Mouse (Mus musculus): ENCODE data around the gene 3110009E18Rik. TPM values are rescaled to one million over a fixed set of nuclear protein-coding genes. Genes with fewer than 3 reads are reported as not detected.

3110009E18Rik gene
- total RNA-seq, 4 experiments from 2014 or later = 2.7 to 7.8 (median 5.1) TPM

DNA sequence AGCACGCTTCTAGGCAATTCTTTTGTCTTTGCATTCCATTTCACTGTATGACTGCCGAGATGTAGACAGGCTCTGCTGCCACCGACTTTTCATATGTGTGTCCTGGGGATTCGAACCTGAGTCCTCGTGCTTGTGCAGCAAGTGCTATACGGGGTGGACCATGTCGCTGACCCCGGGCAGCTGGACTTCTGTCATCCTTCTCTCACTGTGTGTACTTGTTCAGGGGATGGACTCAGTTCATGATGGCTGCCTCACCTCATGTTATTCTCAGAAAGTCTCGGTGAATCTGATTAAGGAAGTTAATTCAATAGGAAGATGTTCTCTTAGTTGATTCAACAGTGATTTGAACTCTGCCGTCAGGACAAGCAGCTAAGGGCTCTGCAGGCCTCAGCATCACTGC lies 72.6 kb downstream of the 3110009E18Rik start:
- no peak for DNase-seq (ENCODE audit: low spot score)

DNA sequence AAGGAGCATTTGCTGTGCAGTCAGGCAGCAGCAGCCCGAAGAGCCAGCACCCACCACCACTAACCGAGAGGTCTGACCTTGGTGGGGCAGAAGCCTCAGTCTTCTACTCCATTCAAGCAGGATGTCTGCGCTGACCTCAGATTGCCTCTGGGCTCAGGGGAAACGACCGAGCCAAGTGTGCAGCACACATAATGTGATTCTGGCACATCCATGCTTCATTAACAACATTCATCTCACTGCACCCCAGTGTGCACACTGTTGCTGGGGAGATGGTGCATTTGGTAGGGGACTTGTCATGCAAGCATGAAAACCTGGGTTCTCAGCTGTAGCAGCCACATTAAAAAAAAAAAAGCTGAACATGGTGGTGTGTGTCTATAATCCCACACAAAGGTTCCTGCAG lies 75.0 kb downstream of the 3110009E18Rik start:
- DNase-seq (ENCODE audit: low spot score) = no peak

DNA sequence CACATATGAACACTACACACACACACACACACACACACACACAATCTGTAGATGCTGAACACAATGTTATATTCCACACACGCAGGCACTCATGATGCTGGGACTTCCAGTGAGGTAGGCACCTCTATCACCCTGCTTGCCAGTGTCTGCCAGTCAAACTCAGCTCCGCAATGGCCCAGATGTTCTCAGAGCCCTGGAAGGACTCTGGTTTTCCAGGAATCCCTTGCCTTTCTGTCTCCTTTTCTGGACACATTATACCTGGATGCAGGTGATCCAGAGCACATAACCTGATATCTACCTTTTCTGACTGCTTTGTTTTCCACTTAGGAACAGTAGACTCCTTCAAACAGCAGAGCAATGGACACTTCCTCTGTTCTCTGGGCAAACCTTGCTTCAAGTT lies 75.7 kb downstream of the 3110009E18Rik start:
- DNase-seq (ENCODE audit: low spot score) = no peak

DNA sequence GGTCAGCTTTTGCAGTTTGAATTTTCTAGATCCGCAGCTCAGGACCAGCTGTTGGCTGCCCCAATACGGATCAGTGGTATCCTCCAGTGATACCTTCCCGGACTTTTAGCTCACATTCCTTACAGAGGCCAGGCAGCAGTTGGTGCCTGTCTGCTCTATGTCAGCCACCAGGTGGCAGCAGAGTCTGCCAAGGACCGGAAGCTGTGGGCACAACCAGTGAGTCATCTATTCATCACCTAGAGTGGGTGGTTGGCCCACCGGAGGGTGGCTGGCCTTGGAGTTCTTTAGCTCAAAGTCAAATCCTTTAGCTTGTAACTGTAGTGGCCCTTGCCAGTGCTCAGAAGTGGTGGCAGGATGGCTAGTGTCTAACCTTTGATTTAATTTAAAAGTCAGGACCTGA lies 76.2 kb downstream of the 3110009E18Rik start:
- peak; percentile 55 for DNase-seq (ENCODE audit: low spot score)

DNA sequence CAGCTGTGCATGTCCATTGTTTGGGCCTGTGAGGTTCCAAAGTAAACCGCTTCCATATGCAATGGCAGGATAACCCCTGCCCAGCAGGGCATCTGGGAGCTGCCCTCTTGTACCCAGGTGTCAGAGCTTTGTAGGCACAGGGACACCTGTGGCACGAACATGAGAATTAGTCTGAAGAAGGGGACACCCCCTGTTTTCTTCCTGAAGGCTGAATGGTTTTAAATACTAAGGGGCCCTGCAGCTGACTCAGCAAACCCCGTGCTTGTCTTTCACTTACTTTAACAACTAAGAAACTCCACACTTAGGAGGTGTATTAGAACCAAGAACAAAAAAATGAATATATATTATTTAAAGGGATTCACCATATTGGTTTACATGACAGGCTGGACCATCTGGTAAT lies 77.2 kb downstream of the 3110009E18Rik start:
- no peak for DNase-seq (ENCODE audit: low spot score)

DNA sequence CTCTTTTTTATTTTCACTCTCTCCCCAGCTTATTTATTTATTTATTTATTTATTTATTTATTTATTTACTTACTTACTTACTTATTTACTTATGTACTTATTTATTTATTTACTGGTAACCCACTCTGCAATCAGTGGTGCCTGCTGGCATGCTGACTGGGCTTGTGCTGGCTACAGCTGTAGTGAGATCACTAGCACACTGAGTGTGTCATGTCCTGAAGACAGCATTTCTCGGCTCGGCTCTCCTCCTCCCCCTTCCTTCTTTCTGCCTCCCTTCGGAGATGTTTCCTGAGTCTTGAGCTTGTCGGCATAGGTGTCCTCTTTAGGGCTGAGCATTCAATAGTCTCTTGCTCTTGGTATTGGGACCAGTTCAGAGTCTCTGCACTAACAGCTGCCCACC lies 78.0 kb downstream of the 3110009E18Rik start:
- DNase-seq (ENCODE audit: low spot score) = no peak

DNA sequence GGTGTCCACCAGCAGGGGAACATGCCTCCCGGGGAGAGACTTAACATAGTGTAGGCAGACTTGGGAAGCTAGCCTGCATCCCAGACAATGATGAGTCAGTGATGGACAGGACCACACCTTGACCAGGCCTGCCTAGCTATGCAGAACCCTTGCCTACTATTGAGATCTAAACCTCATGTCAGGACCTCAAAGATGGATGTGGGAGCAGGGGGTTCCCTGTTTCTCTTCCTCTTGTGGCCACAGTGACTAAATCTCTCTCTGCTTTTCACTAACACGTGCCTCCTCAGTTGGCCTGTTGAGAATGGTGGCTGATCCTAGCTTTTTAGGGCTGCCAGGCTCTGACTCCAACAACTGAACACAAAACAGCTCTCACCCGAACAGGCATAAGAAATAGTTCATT lies 81.6 kb downstream of the 3110009E18Rik start:
- no peak for DNase-seq (ENCODE audit: low spot score)

DNA sequence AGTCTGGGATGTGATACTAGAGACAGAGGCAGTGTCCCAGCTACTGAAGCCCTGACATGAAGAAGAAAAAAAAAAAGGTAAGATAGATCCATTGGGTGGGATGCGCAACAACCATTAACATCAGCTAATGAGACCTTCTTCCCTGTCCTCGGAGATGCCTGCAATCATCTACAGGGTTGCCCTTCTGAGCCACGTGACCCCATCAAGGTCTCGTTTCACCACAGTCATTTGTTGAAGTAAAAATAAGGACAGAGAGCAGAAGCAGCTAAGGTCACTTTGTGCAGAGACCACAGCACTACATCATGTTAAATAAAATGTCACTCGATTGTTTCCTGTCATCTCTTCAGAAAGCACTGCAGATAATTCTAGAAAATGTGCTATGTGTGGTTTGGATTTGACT lies 82.8 kb downstream of the 3110009E18Rik start:
- DNase-seq (ENCODE audit: low spot score) = no peak

DNA sequence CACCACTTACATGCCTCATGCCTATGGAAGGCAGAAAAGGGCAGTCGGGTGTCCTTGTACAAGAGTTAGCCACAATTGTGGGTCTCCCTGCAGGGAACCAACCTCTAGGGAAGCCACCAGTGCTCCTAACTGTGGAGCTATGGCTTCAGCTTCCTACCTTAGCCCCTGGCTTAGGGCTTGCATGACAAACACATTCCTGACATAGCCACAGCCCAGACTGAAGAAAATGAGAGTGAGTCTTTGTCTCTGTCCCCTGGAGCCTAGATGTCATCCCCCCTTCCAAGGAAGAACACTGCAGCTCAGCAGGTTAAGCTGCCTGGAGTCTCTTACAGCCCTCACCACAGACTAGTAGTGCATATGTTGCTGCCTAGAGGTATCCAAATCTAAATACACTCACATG lies 83.8 kb downstream of the 3110009E18Rik start:
- no peak for DNase-seq (ENCODE audit: low spot score)

DNA sequence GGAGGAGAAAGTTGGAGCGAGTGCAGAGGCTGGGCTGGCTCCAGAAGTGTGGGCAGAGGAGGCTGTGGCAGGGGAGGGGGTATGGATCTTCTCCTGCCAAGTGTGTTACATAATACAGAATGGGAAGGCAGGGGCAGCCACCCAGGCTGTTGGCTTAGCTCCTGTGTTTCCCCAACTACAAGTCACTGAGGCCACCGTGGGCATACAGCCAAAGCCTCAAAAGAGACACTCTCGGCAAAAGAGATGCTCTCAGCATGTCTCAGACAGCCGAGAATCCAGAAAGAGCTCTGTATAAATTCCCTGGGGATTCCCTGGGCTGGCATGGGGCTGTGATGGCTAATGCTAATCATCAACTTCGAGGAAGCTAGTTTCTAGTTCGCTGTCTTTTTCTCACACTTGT lies 86.6 kb downstream of the 3110009E18Rik start:
- DNase-seq (ENCODE audit: low spot score) = no peak

DNA sequence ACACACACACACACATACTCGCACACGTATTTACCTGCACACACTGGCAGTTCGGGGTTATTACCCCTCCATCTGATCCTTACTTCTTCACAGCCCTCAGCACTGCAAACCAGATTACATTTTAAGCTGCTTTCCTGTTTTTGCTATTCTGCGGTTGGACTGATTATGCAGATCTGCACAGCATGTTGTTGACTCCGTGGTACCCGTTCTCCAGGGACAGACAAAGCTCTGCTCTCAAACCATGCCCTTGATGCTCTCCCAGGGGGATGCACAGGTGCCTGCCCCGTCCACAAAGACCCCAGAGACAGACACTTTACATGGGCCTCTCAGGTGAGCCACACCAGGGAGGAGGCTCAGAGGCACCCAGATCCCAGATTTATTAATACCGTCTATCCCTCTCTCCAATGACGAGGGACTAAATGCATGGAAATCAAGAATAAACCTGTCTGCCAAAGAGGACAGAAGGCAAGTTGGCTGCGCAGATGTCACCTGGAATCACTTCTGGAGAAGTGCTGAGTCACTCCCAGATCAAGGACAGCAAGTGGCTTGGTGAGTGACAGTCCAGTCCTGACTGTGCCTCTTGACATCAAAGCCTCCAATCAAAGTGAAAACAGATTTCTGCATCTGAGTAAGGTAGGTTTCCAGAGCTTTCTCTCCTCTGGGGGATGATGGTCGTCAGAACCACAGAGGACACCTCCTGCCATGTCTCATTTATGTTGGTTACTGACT lies 87.7 kb downstream of the 3110009E18Rik start:
- no peak for DNase-seq (ENCODE audit: low spot score)

DNA sequence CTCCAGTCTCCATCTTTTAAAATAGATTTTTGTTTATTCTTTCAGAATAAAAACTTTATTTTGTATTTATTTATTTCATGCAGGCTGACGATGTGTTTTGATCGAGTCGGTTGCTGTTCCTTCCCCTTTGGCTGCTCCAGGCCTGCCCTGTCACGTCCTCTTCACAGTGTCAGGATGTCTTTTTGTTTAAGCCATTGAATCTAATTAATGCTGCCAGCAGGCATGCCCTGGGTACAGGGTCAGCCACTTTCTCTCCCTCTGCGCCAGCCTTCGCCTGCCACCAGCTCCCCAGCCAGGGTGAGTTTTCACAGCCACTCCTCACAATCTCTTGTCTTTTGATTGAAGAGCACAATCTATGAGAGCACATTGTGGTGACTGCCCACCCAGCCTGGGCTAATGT lies 99.9 kb downstream of the 3110009E18Rik start:
- DNase-seq (ENCODE audit: low spot score) = no peak

DNA sequence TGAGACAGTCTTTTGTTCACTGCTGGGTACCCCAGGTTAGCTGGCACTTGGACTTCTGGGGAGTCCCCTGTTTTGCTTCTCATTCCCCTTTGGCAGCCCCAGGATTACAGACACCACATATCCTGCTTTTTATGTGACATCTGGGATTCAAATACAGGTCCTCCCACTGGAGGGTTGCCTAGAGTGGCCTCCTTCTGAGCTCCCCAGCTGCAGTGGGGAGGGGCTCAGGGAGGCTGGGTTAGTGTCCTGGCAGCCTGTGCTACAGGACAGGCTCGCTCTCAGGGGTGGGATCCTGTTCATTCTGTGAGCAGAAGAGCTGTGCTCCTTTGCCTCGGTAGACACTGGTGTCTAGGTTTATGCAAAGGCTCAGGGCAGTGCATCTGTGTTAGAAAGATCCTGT lies 100.3 kb downstream of the 3110009E18Rik start:
- DNase-seq (ENCODE audit: low spot score) = no peak

DNA sequence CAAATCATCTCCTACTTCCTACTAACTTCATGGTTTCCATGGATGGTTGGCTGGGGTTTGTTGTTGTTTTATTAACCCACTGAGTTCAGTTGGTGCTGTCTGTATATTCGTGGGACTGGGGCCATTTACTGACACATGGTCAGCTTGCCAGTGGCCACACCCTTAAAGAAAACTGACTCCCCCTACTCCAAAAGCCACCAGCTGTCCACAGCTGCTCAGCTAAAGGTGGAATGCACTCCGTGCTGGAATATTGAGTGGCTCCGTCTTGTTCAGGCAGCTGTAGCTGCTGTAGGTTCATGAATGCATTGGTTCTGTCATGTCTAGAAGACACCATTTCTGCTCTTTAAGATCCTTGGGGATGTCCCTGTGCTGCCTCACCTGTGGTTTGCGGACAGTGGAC lies 102.6 kb downstream of the 3110009E18Rik start:
- DNase-seq (ENCODE audit: low spot score) = no peak

DNA sequence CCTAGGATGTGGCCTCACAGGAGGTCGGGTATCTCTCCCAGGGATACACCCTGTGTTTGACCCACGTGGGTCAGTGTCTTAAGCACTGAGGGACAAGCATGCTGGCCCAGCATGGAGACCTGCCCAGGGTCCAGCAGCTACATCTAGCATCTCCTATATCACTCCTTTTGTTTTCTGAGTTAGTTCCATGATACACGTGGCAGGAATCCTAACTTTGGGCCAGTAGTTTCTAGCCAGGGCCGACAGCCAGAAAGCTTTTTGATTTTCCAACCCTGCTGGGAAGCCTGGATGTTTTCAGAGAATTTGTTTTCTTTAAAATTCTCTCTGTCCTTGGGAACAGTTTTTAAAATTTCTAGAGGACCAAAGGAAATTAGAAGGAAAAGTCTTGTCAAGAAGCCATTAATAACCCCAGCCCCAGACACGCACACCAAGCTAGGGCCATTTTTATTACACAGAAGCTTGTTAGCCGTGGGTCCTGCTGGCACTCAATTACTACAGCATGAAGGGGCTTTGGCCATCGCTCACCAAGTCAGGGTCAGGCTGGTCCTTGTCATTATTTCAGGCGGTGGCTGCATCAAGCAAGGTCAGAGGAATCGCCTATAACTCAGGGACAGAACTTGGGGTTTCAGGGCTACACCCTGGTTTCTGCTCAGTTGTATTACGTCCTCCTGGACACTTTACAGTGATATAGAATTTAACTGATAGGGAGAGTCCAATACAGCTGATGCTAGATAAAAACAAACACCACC lies 108.9 kb downstream of the 3110009E18Rik start:
- peak; percentile 36 for DNase-seq (ENCODE audit: low spot score)

DNA sequence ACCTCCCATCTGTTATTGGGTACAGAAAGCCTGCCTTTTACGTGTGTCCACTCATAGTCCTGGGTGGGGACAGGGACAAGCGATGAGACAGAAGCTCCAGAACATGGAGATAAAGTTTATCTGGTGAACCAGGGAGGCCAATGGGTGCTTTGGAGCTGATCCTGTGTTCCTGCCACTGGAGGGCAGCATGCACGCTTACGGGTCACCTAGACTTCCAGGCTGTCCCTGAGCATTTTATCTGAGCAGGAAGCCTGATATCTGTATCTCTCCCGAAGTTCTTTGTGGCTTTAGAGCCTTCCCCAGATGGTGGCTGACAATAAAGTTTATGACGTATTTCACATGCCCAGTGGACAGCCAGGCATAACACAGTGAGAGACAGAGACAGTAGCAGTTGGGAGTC lies 110.3 kb downstream of the 3110009E18Rik start:
- no peak for DNase-seq (ENCODE audit: low spot score)

DNA sequence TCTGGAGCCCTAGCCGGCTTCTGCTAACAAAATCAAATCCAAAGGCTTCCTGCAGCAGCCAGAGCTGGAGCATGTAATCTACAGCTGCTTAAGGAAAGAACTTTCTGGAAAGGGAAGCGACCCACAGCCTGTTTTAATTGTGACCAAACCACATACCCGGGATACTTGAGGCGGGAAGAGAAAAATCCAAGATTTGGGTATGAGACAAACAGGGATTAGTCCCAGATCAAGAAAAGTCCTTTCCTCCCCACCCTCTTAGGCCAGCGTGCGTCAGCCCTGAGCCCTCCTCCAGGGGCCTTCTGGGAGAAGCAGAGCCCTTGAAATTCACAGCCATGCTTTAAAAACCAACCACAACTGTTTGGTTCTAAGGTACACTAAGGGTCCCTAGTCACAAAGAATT lies 111.2 kb downstream of the 3110009E18Rik start:
- no peak for DNase-seq (ENCODE audit: low spot score)

DNA sequence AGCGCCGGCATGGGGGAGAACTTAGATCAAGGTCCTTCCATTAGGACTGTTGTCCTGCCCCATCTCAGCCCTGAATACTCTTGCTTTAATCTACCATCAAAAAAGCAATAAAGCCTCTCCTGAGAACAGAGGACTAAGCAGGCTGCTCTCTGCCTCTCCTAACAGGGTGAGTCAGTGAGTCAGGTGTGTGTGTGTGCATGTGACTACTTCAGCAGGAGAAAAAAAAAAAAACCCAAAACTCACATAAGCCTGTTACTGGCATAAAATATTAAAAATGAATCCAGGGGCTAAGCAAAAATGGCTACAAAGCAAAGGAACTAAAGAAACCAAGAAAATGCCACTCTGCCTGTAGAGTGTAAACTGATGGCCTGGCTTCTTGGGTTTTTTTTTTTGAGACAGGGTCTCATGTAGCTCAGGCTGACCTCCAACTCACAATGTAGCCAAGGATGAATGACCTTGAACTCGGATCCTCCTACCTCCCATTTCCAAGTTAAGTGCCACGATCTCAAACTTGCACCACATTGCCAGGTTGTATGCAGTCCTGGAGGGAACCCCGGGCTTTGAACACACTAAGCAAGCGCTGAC lies 114.7 kb downstream of the 3110009E18Rik start:
- no peak for DNase-seq (ENCODE audit: low spot score)

DNA sequence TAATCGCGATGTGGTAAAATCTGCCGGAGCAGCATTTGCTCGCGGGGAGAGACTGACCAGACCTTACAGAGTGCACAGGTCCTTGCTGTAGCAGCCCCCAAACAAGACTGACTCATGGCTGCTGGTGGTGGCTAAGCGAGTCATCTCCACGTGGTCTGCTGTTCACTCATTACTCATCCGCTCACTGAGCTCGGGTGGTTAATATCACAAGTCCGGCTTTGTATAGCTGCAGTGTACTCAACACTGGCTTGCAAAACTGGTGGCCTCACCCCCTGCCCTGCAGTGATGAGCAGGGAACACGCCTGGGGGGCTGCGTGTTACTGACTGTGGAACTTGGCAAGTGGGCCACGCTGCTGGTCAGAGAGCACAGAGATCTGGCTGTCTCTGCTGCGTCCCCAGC lies 115.4 kb downstream of the 3110009E18Rik start:
- no peak for DNase-seq (ENCODE audit: low spot score)

DNA sequence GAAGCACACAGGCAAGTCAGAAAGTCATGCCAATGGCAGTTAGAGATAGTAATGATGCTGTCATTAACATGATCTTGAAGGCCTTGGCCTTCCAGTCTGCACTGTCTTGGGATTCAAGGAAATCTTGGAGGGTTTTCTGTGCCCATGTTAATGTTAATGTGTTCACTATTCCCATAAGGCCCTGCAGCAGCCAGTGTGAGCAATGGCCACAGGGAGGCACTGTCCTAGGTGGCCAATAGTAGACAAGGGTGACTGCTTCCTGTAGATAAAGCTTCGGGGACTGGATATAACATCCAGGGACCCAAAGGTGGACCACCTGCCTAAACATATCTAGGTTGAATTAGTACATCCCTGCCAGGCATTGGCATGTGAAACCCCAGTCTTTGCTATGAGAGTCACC lies 116.1 kb downstream of the 3110009E18Rik start:
- DNase-seq (ENCODE audit: low spot score) = no peak
